Comparison of ENCODE assay signal across 8 mouse cellular contexts in genomic region chr5:64230061-64230466, GRCm38 (mm10).
DNase-seq lines count a peak whose midpoint lies in the region; ATAC-seq and TF ChIP-seq lines count a peak whose summit lies in the region.

No protein-coding gene starts in this region.

- TF ChIP-seq CTCF in kidney, postnatal 0 days (IDR thresholded peaks at IDR 0.05; ENCODE audit: low read depth), result 0 out of 2 replicates have a peak, but pooled peaks have one; percentile 1

- H3K9me3 ChIP-seq in erythroblast, embryonic 14.5 days (ENCODE audit: control insufficient read depth, low read length), result no peaks in the 10 kb centered on the region
- H3K9me3 ChIP-seq in heart, embryonic 13.5 days, result no peaks in the 10 kb centered on the region
- no peaks in the 10 kb centered on the region for H3K9me3 ChIP-seq in kidney, postnatal 0 days (replicated peaks; ENCODE audit: low read length)
- no peaks in the 10 kb centered on the region for H3K9me3 ChIP-seq in liver, embryonic 12.5 days (replicated peaks)

- peak; percentile 45 for DNase-seq in brain, embryonic 18.5 days (ENCODE audit: low read depth, low spot score)
- peak; percentile 96 for DNase-seq in kidney, postnatal 0 days (ENCODE audit: low spot score)
- DNase-seq in naive thymus-derived CD4-positive, alpha-beta T cell, adult 2 months (ENCODE audit: low read depth), result peak; percentile 88
- DNase-seq in splenic B cell, adult 2 months (ENCODE audit: low read depth, low spot score), result peak; percentile 95

- H3K4me3 ChIP-seq in erythroblast, embryonic 14.5 days (replicated peaks), result peak overlapping the region; percentile 74
- peak overlapping the region; percentile 84 for H3K4me3 ChIP-seq in heart, embryonic 13.5 days
- H3K4me3 ChIP-seq in kidney, postnatal 0 days (replicated peaks; ENCODE audit: low read depth, low read length), result peak overlapping the region; percentile 71
- peak overlapping the region; percentile 74 for H3K4me3 ChIP-seq in liver, embryonic 12.5 days

- peak overlapping the region; percentile 73 for H3K27ac ChIP-seq in heart, embryonic 13.5 days (replicated peaks)
- H3K27ac ChIP-seq in kidney, postnatal 0 days, result peak overlapping the region; percentile 77
- H3K27ac ChIP-seq in liver, embryonic 12.5 days, result peak overlapping the region; percentile 57

- peak overlapping the region; percentile 95 for H3K4me2 ChIP-seq in heart, embryonic 13.5 days
- H3K4me2 ChIP-seq in kidney, postnatal 0 days (ENCODE audit: low read length), result peak overlapping the region; percentile 96
- peak overlapping the region; percentile 98 for H3K4me2 ChIP-seq in liver, embryonic 12.5 days

- H3K36me3 ChIP-seq in erythroblast, embryonic 14.5 days (ENCODE audit: control insufficient read depth), result no peaks in the 10 kb centered on the region
- H3K36me3 ChIP-seq in heart, embryonic 13.5 days, result no peaks in the 10 kb centered on the region
- no peaks in the 10 kb centered on the region for H3K36me3 ChIP-seq in kidney, postnatal 0 days (ENCODE audit: insufficient read depth, low read length)
- no peaks in the 10 kb centered on the region for H3K36me3 ChIP-seq in liver, embryonic 12.5 days
- H3K36me3 ChIP-seq in splenic B cell, adult 2 months (ENCODE audit: control insufficient read depth, insufficient read depth, low read length, poor library complexity, severe bottlenecking), result no peaks in the 10 kb centered on the region; the same call in 1 of the 2 replicates

- H3K9ac ChIP-seq in heart, embryonic 13.5 days, result peak overlapping the region; percentile 92
- peak overlapping the region; percentile 82 for H3K9ac ChIP-seq in kidney, postnatal 0 days (ENCODE audit: low read depth, low read length)
- peak overlapping the region; percentile 86 for H3K9ac ChIP-seq in liver, embryonic 12.5 days

- ATAC-seq in CD4-positive, CD25-positive, alpha-beta regulatory T cell, adult 4 months, result peak; percentile 80
- ATAC-seq in heart, embryonic 13.5 days (ENCODE audit: extremely low read depth, insufficient number of reproducible peaks, low FRiP score, low TSS enrichment), result peak; percentile 87
- peak; percentile 96 for ATAC-seq in kidney, postnatal 0 days (replicated peaks; ENCODE audit: low FRiP score, low read depth)
- peak; percentile 95 for ATAC-seq in liver, embryonic 12.5 days

- no peaks in the 10 kb centered on the region for H3K27me3 ChIP-seq in erythroblast, embryonic 14.5 days (ENCODE audit: control insufficient read depth)
- no peaks in the 10 kb centered on the region for H3K27me3 ChIP-seq in heart, embryonic 13.5 days (replicated peaks)
- H3K27me3 ChIP-seq in kidney, postnatal 0 days (ENCODE audit: insufficient read depth, low read length), result no peaks in the 10 kb centered on the region
- H3K27me3 ChIP-seq in liver, embryonic 12.5 days (replicated peaks), result no peaks in the 10 kb centered on the region
- H3K27me3 ChIP-seq in splenic B cell, adult 2 months (ENCODE audit: control insufficient read depth, insufficient read depth, low read length, poor library complexity, severe bottlenecking), result no peaks in the 10 kb centered on the region

- WGBS in heart, embryonic 13.5 days, result 1% methylated on average over 33 of the region's 48 CpGs
- WGBS in kidney, postnatal 0 days, result 1% methylated on average over 44 of the region's 48 CpGs
- WGBS in liver, embryonic 12.5 days (ENCODE audit: insufficient replicate concordance), result 1% methylated on average over 32 of the region's 48 CpGs

- peaks cover 20% of the 10 kb centered on the region for H3K4me1 ChIP-seq in erythroblast, embryonic 14.5 days (ENCODE audit: control insufficient read depth)
- H3K4me1 ChIP-seq in heart, embryonic 13.5 days, result peaks cover 40% of the 10 kb centered on the region
- H3K4me1 ChIP-seq in kidney, postnatal 0 days (replicated peaks; ENCODE audit: insufficient read depth, low read length), result peaks cover 14% of the 10 kb centered on the region
- H3K4me1 ChIP-seq in liver, embryonic 12.5 days, result peaks cover 46% of the 10 kb centered on the region

Comparison
In these comparisons a context has a peak if more than half of its experiments do, and no peak if none do; other contexts are left out.
1. Peak in every context shown above with its lines: DNase-seq, ATAC-seq, H3K4me3 ChIP-seq and H3K27ac ChIP-seq.
2. DNase-seq: peak in every context shown above with its lines; median percentile 96 in kidney, postnatal 0 days; 95 in splenic B cell, adult 2 months; 88 in naive thymus-derived CD4-positive, alpha-beta T cell, adult 2 months; 45 in brain, embryonic 18.5 days.